Mouse (Mus musculus) gastrocnemius, postnatal 36 days (tissue): ENCODE data around the gene Olfr545. TPM values are rescaled to one million over a fixed set of nuclear protein-coding genes. Genes with fewer than 3 reads are reported as not detected.
"Not testable (repeated sequence)": the region's sequence is repeated elsewhere in the genome, so short reads cannot be mapped to it uniquely, and the experiment has no call there.

Source experiments
- DNase-seq, 2 experiments: peaks; one replicate each; pipeline ENCODE4 v3.0.0; 2022
- intact Hi-C: fragments of 180-260 bp; cut with DNase I; formaldehyde crosslinking; loops from one replicate; pipeline ENCODE4 v1.15.1; 2025
- long read RNA-seq, 2 experiments: library from polyadenylated mRNA; stranded (forward); transcript quantifications; one replicate each; pipeline ENCODE4 v2.0.0; 2021
- total RNA-seq, 2 experiments: library from RNA; stranded (reverse); gene quantifications; 2 replicates each; pipeline ENCODE4 v1.2.3; 2021

Olfr545 gene
- not detected for total RNA-seq
- long read RNA-seq, experiment 1, result 0 reads
- long read RNA-seq, experiment 2, result 0 reads

DNA sequence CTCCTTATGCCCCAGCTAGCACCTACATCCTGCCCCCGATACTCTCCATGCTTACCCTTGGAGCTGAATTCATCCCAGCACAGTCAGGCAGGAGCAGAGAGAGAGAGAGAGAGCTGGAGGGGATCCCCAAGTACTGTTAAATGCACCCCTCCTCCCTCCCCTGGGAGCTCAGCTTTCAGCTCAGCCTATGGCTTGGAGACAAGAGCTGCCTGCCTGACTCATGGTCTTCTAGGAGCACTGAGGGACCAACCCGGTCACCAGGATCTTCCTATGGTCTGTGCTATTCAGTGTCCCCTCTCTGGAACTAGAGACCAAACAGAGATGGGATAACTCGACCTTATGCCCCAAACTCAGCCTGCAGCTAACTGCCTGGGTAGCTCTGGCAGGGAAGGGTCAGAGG is at the start of gene Olfr545:
Olfr545 (minus strand) TSS at position 101 of the 400 bp plus-strand sequence.
- intact Hi-C loops, result no loop called here
- no peak for DNase-seq

DNA sequence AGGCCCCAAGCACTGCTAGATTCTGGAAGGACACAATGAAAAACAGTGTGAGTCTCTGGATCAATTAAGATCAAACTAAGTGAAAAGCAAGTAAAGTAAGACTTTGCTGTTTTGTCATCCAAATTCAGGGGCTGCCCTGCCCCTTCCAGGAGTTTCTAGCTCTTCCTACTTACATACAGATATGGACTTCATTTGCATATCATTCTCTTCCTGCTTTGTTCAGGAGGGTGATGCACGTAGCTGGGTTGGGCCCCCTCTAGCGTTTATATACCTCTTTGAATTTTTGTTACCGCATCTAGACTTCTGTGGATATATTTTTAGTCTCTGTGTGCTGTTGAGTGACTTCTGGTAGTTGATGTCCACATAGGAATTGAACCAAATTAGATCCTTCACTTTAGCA is 41.9 kb upstream of the Olfr545 start:
- no peak for DNase-seq
- intact Hi-C loops, result no loop called here

DNA sequence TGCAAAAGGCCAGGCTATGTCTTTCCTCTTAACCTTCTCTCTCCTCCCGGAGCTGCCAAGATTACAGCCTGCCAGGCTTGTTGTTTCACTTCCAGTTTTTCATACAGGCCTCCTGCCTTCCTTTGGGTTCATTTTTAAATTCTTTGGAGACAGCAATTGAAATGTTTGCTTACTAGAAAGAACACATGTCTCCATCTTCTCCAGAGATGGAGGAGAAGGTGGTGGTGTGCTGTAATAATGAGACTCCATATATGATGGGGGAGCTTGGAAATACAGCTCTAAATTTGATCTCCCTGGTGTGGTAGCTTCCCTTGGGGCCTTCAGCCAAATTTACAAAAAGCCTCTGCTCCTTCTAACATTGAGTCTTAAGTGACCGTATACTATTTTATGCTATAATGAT is 41.2 kb upstream of the Olfr545 start, which contains the start of gene Olfr548-ps1:
Olfr548-ps1 (plus strand) TSS at position 301 of the 400 bp plus-strand sequence.
- DNase-seq, result no peak
- intact Hi-C loops, result no loop called here

DNA sequence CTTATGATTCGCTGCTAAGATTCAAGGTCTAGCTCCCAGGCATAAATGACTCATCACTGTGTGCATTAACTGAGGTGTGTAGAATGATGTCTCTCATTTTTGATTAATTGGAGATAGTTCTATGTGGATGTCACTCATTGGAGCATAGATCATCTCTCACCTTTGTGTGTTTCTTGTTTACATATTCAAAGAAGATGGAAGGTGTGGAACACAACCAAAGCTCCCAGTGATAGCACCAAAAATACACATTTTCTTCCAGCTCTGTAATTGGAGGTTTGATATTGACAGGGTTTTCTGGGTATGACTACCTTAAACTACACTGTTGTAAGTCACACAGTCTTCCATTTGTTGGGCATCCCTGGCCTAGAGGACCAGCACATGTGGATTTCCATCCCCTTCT is 35.1 kb upstream of the Olfr545 start, which contains the start of gene Olfr547:
Olfr547 (plus strand) TSS at position 301 of the 400 bp plus-strand sequence.
- intact Hi-C loops, result no loop called here
- no peak for DNase-seq

DNA sequence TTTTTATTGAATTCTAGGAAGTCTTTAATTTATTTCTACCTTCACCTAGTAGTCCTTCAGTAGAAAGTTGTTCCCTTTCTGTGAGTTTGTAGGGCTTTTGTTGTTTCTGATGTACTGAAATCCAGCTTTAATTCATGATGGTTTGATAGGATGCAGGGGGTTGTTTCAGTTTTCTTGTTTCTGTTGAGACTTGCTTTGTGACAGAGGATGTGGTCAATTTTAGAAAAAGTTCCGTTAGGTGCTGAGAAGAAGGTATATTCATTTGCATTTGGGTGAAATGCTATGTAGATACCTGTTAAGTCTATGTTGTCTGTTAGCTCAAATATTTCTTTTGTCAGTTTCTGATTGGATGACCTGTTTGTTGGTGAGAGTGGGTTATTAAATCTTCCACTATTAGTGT is 29.7 kb upstream of the Olfr545 start:
- DNase-seq, result no peak
- intact Hi-C loops, result no loop called here

DNA sequence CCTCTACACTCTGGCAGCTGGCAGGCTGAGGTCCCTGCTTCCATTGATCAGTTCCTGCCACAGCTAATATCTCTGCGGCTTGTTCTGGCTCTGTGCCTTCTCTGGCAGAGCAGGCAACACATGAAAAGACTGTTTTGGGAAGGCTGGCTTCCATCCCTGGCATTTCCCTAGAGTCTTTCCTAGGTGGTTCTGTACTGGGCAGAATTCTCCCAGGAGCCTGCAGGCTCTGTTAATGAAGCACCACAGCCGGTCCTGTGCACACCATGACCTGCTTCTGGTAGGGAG is 17.6 kb upstream of the Olfr545 start:
- DNase-seq, result no peak
- intact Hi-C loops, result no loop called here

DNA sequence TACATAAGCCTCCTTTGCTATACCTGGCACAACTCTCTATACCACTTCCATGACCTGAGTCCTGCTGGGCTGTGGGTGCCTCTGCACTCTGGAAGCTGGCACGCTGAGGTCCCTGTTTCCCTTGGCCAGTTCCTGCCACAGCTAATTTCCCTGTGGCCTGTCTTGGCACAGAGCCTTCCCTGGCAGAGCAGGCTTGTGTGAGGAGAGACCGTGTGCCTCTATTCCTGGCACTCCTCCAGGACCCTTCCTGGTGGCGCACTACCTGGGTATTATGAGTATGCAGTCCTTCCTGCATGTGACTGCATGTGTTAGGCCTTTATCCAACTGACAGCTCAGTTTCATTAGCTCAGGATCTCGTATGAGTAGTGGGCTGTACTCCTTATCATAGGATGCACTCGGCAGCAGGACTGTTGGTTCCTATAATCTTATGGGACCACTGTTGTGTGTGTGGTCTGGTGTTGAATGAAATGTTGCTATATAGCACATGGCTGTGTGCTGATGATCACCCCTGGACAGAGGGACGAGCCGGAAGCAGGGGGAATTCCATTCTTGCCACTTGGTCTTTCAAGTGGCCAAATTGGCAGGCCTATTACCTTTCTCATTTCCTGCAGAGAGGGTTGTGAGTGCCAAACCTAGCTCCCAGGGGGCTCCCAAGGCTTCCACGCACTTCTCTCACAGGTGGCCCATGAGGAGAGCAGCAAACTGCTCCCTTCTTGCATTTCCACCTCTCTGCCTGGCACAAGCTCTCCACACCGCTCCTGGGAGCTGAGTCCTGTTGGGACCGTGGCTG is 17.1 kb upstream of the Olfr545 start:
- no peak for DNase-seq
- intact Hi-C loops, result no loop called here

DNA sequence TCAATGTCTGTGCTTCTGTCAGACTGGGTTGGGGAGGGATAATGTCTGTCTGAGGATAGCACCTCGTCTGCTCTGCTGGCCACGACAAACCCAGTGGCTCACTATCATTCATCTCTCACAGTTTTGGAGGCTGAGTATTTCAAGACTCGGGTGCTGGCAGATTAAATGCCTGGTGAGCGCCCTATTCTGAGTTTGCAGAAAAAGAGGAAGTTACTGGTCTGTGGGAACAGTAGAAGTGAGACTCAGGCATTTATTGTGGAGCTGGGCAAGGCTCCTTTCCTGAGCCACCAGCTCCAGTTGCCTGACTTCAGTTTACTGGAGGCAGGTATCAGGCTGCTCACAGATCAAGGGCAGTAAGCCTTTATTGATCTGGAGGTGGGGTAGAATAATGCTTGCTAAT is 14.8 kb upstream of the Olfr545 start:
- DNase-seq, result no peak
- intact Hi-C loops, result no loop called here

DNA sequence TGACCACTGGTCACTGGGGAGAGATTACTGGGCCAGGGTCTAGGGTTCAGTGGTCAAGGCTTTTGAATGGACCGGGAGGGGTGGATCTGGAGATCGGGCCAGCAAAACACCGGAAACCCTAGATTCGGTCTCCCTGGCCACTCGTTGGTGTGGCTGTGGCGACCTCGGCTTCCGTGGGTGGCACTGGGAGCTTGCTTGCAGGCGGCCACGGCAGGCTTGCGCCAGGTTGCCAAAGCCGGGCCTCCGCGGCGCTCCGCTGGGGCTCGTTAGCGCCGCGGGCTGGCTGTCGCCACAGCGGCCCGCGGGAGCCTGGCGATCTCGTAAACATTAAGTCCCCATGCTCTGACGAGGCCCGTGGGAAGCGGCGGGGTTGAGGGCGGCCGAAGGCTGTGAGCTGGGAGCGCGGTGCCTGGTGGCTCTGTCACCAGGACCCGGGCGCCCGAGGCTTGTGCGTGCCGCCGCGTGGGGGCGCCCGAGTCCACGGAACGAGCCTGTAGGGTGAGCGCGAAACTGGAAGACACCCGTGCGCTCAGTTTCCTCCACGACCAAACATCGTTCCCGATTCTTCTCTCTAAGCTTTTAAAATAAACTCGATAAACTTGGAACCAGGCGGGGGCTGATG is 13.6 kb upstream of the Olfr545 start:
- peak; percentile 77 to 83 for DNase-seq
- intact Hi-C loops, result loop anchor here (1.0 kb wide), 1 partner anchor 123 kb away; no protein-coding TSS in a partner anchor

DNA sequence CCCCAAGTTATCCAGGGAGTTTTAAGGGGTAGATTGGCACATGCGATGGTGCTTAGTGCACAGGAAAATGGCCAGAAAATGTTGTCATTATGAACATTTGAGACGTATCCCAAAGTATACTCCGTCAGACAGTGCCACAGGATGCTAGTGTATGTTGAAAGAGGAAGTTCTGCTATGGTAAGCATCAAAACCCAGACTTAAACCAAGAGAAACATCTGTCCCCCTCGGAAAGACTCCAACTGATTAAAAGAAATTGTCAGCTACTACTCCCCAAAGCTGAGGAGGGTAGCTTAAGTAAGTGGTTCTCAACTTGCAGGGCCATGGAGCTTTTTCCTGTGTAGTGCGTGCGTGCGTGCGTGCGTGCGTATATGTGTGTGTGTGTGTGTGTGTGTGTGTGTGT is 12.6 kb upstream of the Olfr545 start:
- intact Hi-C loops, result no loop called here
- no peak for DNase-seq

DNA sequence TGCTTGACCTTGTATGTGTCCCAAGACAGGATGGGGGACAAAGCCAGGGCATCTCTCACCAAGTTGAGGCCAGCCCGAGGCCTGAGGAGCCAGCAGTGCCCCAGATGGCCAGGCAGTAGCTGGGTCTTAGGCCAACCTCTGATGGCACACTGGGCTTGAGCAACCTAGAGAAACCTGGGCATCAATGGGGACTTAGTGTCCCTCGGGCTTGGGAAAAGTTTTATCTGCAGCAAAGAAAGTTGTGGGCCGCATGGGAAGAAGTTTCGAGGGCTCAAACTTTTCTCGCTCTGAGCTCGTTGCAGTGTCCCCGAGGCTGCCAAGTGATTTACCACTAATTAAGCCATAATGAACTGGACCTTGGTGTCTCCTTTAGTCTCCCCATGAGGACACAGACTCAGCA is 10.4 kb upstream of the Olfr545 start:
- intact Hi-C loops, result no loop called here
- no peak for DNase-seq

DNA sequence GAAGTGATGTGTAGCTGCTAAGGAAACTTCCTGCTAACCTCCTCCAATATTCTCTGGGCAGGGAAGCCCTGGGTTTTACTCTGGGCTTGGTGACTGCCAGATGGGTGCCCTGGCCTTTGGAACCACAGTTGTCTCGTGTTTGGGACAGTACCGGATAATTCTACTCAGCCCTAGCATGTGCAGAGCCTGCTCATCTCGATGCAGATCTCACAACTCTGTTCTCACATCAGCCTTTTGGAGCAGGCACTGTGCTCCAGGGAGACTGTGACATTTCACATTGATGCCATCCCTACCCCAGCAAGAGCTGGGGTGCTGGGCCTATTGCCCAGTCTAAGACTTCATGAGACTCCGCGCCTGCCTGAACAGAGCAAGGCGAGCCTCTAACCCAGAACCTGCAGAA is 9.3 kb upstream of the Olfr545 start:
- intact Hi-C loops, result no loop called here
- DNase-seq, result no peak

DNA sequence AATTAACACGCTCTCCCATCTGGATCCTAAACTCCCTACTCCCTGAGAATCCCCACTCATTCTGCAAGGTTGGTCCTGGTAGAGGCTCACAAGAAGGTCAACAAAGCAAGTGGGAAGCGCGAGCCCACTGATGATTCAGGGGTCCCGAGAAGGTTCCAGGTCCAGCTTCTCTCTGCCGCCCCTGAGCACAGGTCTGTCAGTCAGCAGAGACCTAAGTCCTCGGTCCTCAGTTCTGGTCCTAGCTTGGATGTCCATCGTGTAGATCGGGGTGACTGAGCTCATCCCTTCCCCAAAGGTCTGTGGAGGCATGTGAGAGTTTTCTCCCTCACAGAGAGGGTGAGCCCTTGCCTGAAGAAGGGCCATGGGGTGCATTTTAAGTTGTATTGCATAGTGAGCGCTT is 8.7 kb upstream of the Olfr545 start:
- intact Hi-C loops, result no loop called here
- no peak for DNase-seq

DNA sequence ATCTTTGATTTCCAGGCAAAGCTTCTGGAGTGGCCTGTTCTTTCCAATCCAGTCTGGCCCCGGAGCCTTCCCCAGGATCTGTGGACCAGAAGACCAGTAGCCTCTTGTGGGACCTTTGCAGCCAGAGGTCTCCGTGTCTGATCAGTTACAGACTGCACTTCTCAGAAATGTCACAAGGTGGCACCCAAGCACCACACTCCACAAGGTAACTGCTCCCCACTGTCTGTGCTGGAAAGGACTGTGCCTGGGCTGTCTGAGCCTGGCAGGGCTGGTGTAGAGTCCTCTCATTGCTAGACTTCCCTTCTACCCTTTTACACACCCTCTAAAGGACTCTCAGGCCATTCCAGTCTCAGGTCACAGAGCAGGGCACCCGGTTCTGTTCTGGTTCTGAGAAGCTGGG is 7.5 kb upstream of the Olfr545 start:
- intact Hi-C loops, result no loop called here

DNA sequence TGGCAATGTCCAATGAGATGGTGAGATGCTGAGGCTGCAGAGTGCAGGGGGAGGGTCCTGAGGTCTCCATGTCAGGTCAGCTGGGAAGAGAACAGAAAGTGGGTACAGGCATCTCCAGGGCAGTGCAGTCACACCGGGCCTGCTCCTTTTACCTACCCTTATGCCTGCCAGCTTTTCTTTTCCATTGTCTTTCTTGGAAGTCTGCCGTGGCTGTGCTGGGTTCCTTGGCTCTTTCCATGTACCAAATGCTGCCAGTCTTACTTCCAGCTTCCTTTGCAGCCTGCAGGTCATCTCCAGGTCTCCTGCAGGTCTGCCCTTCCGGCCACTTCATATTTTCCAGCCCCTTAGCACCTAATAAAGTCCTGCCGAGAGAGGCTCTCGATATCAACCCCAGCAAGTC is 2.6 kb upstream of the Olfr545 start:
- DNase-seq, result no peak
- intact Hi-C loops, result no loop called here

More for the DNA sequence above, 7.5 kb upstream of the Olfr545 start:
- peak; percentile 41 to 57 for DNase-seq

DNA sequence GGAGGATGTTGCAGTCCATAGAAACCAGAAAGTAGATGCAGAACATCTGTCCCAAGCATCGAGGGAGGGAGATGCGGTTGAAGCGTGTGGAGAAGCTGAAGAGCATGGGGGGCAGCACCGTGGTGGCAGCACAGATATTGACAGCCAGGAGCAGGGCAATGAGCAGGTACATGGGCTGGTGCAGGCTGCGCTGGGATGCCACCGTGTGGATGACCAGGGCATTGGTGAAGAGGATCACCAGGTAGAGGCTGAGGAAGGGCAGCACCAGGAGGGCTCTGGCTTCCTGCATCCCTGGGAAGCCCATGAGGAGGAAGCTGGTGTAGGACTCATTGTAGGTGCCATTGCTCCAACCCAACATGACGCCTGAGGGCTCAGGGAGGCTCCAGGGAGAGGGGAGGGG is 5.0 kb downstream of the Olfr545 start:
- DNase-seq, intact Hi-C loops: not testable (repeated sequence)

DNA sequence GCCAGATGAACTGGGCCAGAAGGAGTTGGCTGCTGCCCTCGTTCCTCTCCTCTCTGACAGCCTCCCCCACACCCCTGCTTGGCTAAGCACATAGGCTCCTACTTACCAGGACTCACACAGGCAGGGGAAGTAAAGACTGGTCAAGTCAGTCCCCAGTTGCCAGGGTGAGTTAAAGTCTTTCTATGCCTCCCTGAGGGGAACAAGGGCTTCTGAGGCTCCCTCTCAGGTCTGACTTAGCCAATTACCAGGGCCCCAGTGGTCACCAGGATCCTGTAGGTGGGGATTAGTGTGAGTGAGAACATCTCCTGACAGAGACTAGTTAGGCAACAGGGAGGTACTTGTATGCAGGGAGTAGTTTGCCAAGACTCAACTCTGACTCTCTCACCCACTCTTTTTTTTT is 11.2 kb downstream of the Olfr545 start, which contains the start of gene Olfr544:
Olfr544 (minus strand) TSS at position 153 of the 400 bp plus-strand sequence.
- intact Hi-C loops, result no loop called here

DNA sequence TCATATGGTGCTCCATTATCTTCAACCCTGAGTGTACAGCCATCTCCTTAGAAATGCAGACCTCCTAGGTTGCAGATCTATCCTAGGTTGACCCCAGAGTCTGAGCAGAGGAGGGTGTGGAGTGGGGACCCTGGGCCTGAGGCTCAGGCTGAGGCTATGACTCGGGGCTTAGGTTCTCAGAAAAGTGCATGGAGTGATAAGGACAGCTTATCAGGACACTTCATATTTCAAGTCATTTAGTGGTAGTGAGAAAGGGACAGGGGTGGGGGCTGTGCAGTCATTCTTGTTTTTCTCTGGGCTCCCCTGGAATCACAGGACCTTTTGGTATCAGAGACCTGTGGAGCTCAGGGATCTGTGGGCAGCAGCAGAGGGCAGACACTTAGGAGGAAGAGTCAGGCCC is 13.3 kb downstream of the Olfr545 start:
- intact Hi-C loops, result no loop called here
- DNase-seq, result no peak

More for the DNA sequence above, 11.2 kb downstream of the Olfr545 start, which contains the start of gene Olfr544:
- no peak for DNase-seq

DNA sequence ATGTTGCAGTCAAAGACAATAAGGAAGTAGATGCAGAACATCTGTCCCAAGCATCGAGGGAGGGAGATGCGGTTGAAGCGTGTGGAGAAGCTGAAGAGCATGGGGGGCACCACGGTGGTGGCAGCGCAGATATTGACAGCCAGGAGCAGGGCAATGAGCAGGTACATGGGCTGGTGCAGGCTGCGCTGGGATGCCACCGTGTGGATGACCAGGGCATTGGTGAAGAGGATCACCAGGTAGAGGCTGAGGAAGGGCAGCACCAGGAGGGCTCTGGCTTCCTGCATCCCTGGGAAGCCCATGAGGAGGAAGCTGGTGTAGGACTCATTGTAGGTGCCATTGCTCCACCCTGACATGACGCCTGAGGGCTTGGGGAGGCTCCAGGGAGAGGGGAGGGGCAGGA is 14.6 kb downstream of the Olfr545 start:
- DNase-seq, intact Hi-C loops: not testable (repeated sequence)

DNA sequence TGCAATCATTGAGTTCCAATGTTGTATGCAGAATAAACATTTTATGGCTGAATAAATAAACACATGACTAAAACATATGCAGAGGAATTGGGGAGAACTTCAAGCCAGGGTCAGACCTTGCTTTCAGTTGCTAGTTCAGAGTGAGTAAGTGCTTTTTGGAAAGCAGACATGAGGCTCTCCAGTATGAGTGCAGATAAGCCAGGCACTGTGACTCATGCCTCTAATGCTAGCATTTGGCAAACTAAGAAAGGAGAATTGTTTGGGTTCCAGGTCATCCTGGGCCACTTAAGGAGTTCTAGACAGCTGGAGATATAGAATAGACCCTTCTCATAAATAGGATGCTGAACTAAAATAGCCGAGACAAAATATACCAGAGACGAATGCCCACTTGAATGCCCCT is 15.7 kb downstream of the Olfr545 start:
- intact Hi-C loops, result no loop called here
- DNase-seq, result no peak

DNA sequence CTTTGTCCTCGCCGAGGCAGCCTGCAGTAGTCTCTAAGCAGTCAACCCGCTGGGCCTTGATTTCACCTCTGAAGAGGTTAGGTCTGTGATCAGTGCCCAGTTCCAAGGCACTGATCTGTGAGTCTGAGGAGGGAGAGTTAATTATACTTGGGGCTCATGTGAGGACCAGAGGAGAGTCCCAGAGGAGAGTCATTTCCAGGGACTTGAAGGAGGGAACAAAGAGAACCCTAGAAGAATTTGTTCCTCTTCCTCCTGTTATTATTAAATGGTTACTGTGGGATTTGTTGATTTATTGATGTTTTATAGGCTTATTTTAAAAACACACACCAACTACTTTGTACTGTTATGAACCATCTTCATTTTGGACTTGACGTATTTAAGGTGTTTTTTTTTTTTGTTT is 17.8 kb downstream of the Olfr545 start, which contains the start of gene Olfr543:
Olfr543 (minus strand) TSS at position 101 of the 400 bp plus-strand sequence.
- intact Hi-C loops, result no loop called here
- no peak for DNase-seq

DNA sequence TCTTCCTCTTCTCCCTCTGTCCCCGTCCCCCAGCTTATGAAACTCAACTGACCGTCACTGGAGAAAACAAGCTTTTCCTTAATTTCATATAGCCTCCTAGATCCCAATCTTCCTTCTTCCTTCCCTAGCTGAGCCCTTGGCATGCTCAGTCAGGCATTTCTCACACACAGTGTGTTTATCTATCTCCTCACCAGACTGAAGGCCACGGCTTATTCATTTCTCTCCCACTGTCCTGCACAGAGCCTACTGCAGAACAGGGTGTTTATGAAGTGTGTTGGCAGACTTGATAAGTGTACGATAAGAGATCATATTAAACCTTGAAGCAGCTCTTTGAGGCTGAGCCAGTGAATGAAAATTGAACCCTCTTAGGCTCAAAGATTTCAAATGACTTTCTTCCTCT is 18.6 kb downstream of the Olfr545 start:
- intact Hi-C loops, result no loop called here
- no peak for DNase-seq
